Mouse (Mus musculus) hindbrain, embryonic 12.5 days (tissue): Measurements from ENCODE around the gene Cdc40. TPM values are rescaled to one million over a fixed set of nuclear protein-coding genes. Genes with fewer than 3 reads are reported as not detected.
A peak's percentile ranks its signal among the peaks of the same experiment; 100 is the strongest.

ENCODE experiments used
- ATAC-seq: fragments of 200-750 bp; cut with Nextera tagmentation; 2 replicates; pipeline ENCODE4 v1.8.0; 2017; ENCODE audit warnings: moderate TSS enrichment; ENCODE audit not compliant: low FRiP score
- H3K27ac ChIP-seq: fragments of 300-500 bp; sonication (generic); 2 replicates; pipeline ENCODE4 v1.5.1; 2016; ENCODE audit warnings: mild to moderate bottlenecking
- H3K27me3 ChIP-seq: fragments of 300-500 bp; sonication (generic); 2 replicates; pipeline ENCODE4 v1.6.1; 2016; ENCODE audit warnings: mild to moderate bottlenecking
- H3K36me3 ChIP-seq: fragments of 300-500 bp; sonication (generic); 2 replicates; pipeline ENCODE4 v1.6.1; 2016; ENCODE audit warnings: mild to moderate bottlenecking
- H3K4me1 ChIP-seq: fragments of 300-500 bp; sonication (generic); 2 replicates; pipeline ENCODE4 v1.6.1; 2016
- H3K4me2 ChIP-seq: fragments of 300-500 bp; sonication (generic); replicated peaks from 2 replicates; pipeline ENCODE4 v1.6.1; 2016; ENCODE audit warnings: mild to moderate bottlenecking
- H3K4me3 ChIP-seq: fragments of 300-500 bp; sonication (generic); 2 replicates; pipeline ENCODE4 v1.5.1; 2016; ENCODE audit warnings: mild to moderate bottlenecking
- H3K9ac ChIP-seq: fragments of 300-500 bp; sonication (generic); 2 replicates; pipeline ENCODE4 v1.6.1; 2016; ENCODE audit warnings: mild to moderate bottlenecking, moderate library complexity
- H3K9me3 ChIP-seq: fragments of 300-500 bp; sonication (generic); replicated peaks from 2 replicates; pipeline ENCODE4 v1.6.1; 2016; ENCODE audit warnings: mild to moderate bottlenecking
- WGBS: fragments of 180-500 bp; shearing (Covaris S2); methylation state at CpG from one replicate; pipeline ENCODE4 v1.1.7; 2016; 5-methylcytosine and 5-hydroxymethylcytosine counted together
- polyA plus RNA-seq: library from polyadenylated mRNA; unstranded; fragments of >200 nt; fragmentation: Nextera tagmentation; extraction: Ambion mirVana; gene quantifications from 2 replicates; pipeline ENCODE4 v1.2.1, GENCODE M21; 2016

Gene Cdc40
- polyA plus RNA-seq, 1 experiment from 2014 or later: 32.1 TPM

DNA sequence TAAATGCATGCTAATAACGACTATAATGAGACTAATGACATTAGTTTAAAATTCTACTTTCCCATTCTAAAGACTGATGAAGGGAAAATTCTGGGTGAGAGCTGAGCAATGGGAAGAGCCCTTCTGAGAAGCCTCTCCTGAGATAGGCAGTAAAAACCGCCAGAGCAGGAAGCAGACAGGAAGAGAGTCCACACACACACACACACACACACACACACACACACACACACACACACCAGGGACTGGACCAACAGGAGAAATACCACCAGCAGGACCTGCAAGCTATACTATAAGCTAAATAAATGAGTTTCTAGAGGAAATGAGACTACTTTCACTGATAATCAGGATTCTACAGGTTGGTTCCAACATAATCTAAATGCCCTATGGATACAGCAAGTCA is 27.5 kb downstream of the Cdc40 start:
- H3K27me3 ChIP-seq: no peaks in the 10 kb centered on the region
- no peak overlapping the region for H3K4me2 ChIP-seq
- no peaks in the 10 kb centered on the region for H3K4me1 ChIP-seq
- no peak overlapping the region for H3K27ac ChIP-seq
- no peak overlapping the region for H3K4me3 ChIP-seq
- no peak for ATAC-seq
- no peaks in the 10 kb centered on the region for H3K36me3 ChIP-seq
- 80% methylated on average over 2 of the region's 2 CpGs for WGBS
- no peak overlapping the region for H3K9ac ChIP-seq
- H3K9me3 ChIP-seq: no peaks in the 10 kb centered on the region

DNA sequence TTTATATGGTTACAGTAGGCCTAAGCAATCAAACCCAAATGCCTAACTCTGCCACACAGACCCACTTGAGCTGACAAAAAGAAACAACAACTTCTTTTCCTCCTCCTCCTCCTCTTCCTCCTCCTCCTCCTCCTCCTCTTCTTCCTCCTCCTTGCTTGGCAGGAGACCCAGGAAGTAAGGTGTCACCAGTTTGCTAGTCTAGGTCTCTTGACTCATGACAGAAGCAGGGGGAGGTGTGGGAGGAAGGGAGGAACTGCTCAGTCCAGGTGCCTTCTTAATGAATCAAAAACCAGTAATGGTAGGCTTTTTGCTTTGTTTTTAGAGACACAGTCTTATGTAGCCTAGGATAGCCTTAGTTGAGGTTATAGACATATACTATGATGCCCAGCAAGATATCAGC is 32.0 kb downstream of the Cdc40 start:
- Histone ChIP-seq H3K4me2 (no peak overlapping the region), H3K9me3 (no peaks in the 10 kb centered on the region), H3K4me3 (no peak overlapping the region), H3K4me1 (no peaks in the 10 kb centered on the region; the same call in 1 of the 2 replicates), H3K36me3 (peaks cover 11% of the 10 kb centered on the region; the same call in 1 of the 2 replicates), H3K27me3 (no peaks in the 10 kb centered on the region), H3K9ac (no peak overlapping the region), H3K27ac (no peak overlapping the region)
- ATAC-seq: no peak

DNA sequence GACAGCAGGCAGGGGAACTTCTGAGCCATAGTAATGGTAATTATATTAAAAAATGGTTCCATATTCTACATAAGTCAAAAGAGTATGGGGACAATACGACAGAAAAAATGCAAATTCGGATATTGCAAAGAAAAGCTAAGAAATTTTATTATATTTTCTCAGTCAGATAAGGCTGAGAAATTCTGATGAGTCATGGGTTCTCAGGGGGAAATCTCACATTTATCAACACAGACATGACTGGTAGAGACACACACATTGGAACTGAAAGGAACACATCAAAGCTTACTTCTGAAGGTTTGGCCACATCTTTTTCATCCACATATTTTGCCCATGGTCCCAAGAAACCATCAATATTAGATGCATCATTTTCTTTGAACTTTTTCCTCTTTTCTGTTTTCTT is 32.5 kb downstream of the Cdc40 start:
- no peak overlapping the region for H3K4me3 ChIP-seq
- no peak overlapping the region for H3K4me2 ChIP-seq
- no peak overlapping the region for H3K27ac ChIP-seq
- ATAC-seq: no peak
- peaks cover 12% of the 10 kb centered on the region for H3K36me3 ChIP-seq
- H3K4me1 ChIP-seq: no peaks in the 10 kb centered on the region; the same call in 1 of the 2 replicates
- H3K9ac ChIP-seq: no peak overlapping the region
- 95% methylated on average over 2 of the region's 2 CpGs for WGBS
- H3K27me3 ChIP-seq: no peaks in the 10 kb centered on the region
- H3K9me3 ChIP-seq: no peaks in the 10 kb centered on the region

DNA sequence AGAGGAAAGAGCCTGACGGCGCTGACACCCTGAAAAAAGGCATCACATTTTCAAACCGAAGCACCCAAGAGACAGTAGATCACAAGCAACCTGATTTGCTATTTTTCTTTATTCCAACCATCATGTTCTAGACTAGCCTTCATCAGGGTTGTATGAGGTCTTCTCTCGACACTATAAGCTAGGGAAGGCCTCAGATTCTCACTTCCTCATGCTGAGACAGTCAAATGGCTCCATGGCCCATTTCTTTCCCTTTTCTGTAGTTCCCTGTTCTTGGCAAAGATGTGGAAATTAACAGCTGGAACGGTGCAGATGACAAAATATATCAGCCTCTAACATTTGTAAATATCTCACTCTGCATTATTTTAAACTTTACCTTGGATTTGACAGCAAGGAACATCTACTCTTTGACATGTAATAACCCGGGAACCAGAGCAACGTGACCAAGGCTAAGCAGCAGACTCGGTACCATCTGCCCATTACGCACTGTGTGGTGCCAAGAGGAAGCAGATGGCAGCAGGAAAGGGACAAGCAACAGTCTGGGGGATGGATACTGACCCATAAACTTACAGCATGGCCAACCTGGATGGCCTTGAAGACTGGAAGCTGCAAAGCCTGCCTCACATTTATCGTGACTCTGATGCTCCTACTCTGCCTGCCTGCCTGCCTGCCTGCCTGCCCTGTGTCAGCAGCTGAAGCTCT is 35.8 kb downstream of the Cdc40 start:
- 94% methylated on average over 10 of the region's 10 CpGs for WGBS
- Histone ChIP-seq H3K27ac (no peak overlapping the region), H3K36me3 (peaks cover 28% of the 10 kb centered on the region), H3K27me3 (no peaks in the 10 kb centered on the region), H3K4me2 (no peak overlapping the region), H3K9me3 (no peaks in the 10 kb centered on the region), H3K4me1 (no peaks in the 10 kb centered on the region; the same call in 1 of the 2 replicates), H3K4me3 (no peak overlapping the region), H3K9ac (no peak overlapping the region)
- ATAC-seq: no peak

DNA sequence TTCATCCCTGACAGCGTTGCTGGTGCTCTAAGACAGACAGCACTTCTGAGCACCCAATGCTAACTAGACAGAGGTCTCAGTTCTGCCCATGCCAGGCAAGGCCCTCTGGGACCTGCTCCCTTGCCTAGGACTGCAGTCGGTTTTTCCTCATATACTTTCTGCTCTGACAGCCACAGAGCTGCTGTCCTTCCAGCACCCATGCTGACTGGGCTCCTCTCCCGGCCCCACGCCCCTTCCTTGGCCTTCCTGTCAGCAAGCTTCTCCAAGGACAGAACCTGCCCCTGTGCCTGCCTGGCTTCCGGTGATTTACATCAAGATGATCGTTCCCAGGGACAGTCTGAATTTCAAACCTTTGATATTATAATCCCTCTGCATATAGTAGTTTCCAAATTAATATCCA is 37.5 kb downstream of the Cdc40 start:
- WGBS: 89% methylated on average over 6 of the region's 6 CpGs

DNA sequence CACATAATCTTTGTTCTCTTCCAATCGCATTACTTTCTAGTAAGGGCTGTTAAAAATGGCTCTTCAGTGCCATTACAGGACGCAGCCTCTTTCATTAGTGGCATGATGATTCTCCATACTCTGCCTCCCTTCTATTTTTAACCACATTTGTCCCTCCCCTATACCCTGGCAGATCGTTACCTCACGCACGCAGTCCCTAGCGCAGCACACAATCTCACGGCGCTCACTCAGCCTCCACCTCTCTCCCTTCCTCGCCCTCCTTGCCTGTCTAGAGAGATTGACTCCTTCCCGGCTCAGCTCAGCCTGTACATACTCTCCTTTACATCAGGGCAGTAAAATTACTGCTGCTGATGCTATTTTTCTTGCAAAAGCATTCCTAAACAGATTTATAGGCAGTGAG is 38.6 kb downstream of the Cdc40 start:
- WGBS: 83% methylated on average over 10 of the region's 10 CpGs
- no peaks in the 10 kb centered on the region for H3K9me3 ChIP-seq
- peaks cover 41% of the 10 kb centered on the region for H3K36me3 ChIP-seq
- no peak for ATAC-seq
- no peak overlapping the region for H3K9ac ChIP-seq
- H3K4me1 ChIP-seq: no peaks in the 10 kb centered on the region
- peak overlapping the region; percentile 9; the same call in 1 of the 2 replicates for H3K27ac ChIP-seq
- H3K4me3 ChIP-seq: no peak overlapping the region
- H3K27me3 ChIP-seq: no peaks in the 10 kb centered on the region
- H3K4me2 ChIP-seq: no peak overlapping the region

More for the DNA sequence above, 37.5 kb downstream of the Cdc40 start:
- Histone ChIP-seq H3K4me1 (no peaks in the 10 kb centered on the region; the same call in 1 of the 2 replicates), H3K27me3 (no peaks in the 10 kb centered on the region), H3K4me3 (no peak overlapping the region), H3K9ac (no peak overlapping the region), H3K9me3 (no peaks in the 10 kb centered on the region), H3K27ac (no peak overlapping the region), H3K4me2 (no peak overlapping the region), H3K36me3 (peaks cover 43% of the 10 kb centered on the region)
- no peak for ATAC-seq

DNA sequence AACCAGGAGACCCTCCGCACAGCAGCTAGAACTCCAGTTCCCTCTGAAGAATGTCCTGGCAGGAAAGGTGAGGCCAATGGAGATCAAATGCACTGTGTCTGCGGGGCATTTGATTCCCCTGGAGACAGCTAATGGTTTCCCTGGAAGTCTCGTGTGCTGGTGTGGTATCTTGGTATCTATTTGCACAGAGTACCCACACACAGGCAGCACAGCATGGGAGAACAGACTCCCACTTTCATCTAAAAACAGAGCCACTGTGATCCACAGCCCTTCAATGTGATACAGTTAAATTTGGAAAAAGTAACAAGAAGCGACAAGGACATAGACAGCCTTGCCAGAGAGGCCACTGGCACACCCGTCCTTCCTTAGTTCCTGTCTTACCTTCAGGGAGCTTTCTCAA is 39.3 kb downstream of the Cdc40 start:
- no peak for ATAC-seq
- Histone ChIP-seq H3K9ac (no peak overlapping the region), H3K9me3 (no peaks in the 10 kb centered on the region), H3K36me3 (peaks cover 45% of the 10 kb centered on the region), H3K4me1 (no peaks in the 10 kb centered on the region), H3K4me2 (no peak overlapping the region), H3K27ac (0 out of 2 replicates have a peak overlapping the region, but pooled peaks have one; percentile 9), H3K27me3 (no peaks in the 10 kb centered on the region), H3K4me3 (no peak overlapping the region)
- WGBS: 79% methylated on average over 5 of the region's 5 CpGs

DNA sequence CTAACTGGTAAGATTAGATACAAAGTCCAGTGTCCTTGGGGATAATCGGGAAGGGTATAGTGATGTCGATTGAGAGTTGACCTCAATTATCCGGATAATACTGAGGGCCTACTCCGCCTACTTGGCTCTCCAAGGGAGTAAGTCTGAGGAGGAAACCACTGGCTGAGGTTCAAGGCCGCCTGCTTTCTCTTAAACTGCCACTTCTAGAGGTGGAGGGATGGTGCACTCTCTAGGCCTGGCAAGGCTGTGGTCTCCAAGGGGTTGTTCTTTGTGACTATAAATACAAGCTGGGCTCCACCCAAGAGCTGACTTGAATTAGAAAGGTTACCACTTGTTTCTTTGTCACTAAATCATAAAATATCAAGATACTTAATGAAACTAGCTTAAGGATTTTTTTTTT is 43.0 kb downstream of the Cdc40 start:
- no peaks in the 10 kb centered on the region for H3K4me1 ChIP-seq
- no peak overlapping the region for H3K4me2 ChIP-seq
- H3K4me3 ChIP-seq: no peak overlapping the region
- peaks cover 44% of the 10 kb centered on the region for H3K36me3 ChIP-seq
- H3K9ac ChIP-seq: no peak overlapping the region
- no peak for ATAC-seq
- WGBS: 92% methylated on average over 5 of the region's 5 CpGs
- H3K27me3 ChIP-seq: no peaks in the 10 kb centered on the region
- no peaks in the 10 kb centered on the region for H3K9me3 ChIP-seq
- no peak overlapping the region for H3K27ac ChIP-seq

DNA sequence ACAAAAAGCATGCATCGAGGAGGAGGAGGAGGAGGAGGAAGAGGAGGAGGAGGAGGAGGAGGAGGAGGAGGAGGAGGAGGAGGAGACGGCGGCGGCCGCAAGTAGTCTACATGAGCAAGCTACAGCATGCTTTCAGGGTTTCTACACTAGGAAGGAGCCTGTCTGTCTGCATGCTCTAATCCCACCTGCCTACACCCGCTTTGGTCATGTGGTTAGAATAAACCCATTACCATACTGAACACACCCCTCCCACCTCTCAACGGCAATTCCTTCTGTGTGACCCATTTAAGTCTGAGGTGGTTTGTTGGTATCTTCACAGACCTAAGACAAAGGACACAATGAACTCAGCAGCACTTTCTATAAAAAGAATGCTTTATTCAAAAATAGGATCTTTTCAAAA is 51.8 kb downstream of the Cdc40 start:
- Histone ChIP-seq H3K27me3 (no peaks in the 10 kb centered on the region), H3K36me3 (peaks cover 46% of the 10 kb centered on the region), H3K9ac (no peak overlapping the region), H3K4me3 (no peak overlapping the region), H3K9me3 (no peaks in the 10 kb centered on the region), H3K4me2 (no peak overlapping the region), H3K4me1 (no peaks in the 10 kb centered on the region), H3K27ac (no peak overlapping the region)
- WGBS: 94% methylated on average over 6 of the region's 7 CpGs
- no peak for ATAC-seq

DNA sequence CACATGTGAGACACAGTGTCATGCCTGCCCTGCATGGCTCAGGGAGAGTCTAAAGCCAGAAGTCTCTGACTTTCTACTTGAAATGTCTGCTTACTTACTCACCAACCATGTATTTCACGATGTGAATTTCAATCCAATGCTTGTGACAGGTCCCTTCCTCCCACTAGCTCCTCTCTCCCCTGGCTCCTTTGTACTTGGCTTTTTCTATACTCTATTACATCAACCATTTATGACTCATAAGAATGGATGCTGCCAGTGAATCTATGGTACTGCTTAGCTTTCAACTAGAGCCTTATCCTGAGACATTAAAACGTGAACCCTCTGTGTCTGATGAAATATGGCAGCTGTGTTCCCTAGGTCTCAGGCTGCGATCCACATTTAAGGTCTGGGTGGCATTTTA is 52.8 kb downstream of the Cdc40 start:
- Histone ChIP-seq H3K36me3 (peaks cover 43% of the 10 kb centered on the region), H3K4me3 (no peak overlapping the region), H3K4me2 (no peak overlapping the region), H3K9ac (no peak overlapping the region), H3K4me1 (no peaks in the 10 kb centered on the region), H3K9me3 (no peaks in the 10 kb centered on the region), H3K27ac (no peak overlapping the region), H3K27me3 (no peaks in the 10 kb centered on the region)
- 97% methylated on average over 3 of the region's 3 CpGs for WGBS
- no peak for ATAC-seq

DNA sequence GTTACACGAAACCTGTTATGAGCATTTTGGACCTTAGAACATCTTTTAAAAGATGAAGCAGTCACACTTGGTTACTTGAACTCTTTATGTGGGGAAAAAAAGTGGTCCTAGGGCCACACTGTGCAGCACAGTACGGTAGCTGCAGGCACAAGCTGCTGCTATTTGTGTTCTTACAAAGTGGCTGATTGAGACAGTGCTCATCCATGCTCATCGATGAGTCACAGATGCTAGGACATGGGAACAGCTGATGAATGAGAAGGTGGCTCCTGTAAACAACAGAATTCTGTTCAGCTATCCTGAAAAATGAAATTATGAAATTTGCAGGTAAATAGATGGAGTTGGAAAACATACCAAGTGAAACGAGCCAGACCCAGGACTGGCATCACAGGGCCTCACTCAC is 55.4 kb downstream of the Cdc40 start:
- H3K4me2 ChIP-seq: no peak overlapping the region
- H3K27me3 ChIP-seq: no peaks in the 10 kb centered on the region
- H3K9ac ChIP-seq: no peak overlapping the region
- H3K4me3 ChIP-seq: no peak overlapping the region
- no peaks in the 10 kb centered on the region for H3K9me3 ChIP-seq
- peaks cover 21% of the 10 kb centered on the region for H3K36me3 ChIP-seq
- H3K27ac ChIP-seq: no peak overlapping the region
- no peaks in the 10 kb centered on the region for H3K4me1 ChIP-seq
- ATAC-seq: no peak
- WGBS: 86% methylated on average over 4 of the region's 4 CpGs

DNA sequence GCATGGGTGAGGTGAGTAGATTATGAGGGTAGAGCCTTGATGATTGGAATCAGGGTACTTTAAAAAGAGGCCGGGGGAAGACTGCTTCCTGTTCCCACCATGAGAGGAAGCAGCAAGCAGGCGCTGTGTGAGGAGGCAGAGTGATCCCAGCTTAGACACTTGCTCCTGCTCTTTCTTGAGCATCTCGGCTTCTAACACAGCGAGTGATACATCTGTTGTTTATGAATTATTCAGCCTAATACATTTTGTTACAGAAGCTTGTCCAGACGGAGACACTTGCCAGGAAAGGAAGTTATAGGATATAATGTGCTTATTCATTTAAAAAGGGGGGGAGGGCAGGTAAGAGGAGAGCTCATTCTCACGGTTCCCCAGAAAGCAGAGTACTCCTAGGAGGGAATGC is 57.2 kb downstream of the Cdc40 start:
- ATAC-seq: no peak
- no peak overlapping the region for H3K27ac ChIP-seq
- no peak overlapping the region for H3K4me2 ChIP-seq
- peaks cover 13% of the 10 kb centered on the region; the same call in 1 of the 2 replicates for H3K36me3 ChIP-seq
- H3K9ac ChIP-seq: no peak overlapping the region
- H3K27me3 ChIP-seq: no peaks in the 10 kb centered on the region
- H3K4me3 ChIP-seq: no peak overlapping the region
- H3K4me1 ChIP-seq: no peaks in the 10 kb centered on the region
- H3K9me3 ChIP-seq: no peaks in the 10 kb centered on the region
- WGBS: 78% methylated on average over 6 of the region's 6 CpGs

DNA sequence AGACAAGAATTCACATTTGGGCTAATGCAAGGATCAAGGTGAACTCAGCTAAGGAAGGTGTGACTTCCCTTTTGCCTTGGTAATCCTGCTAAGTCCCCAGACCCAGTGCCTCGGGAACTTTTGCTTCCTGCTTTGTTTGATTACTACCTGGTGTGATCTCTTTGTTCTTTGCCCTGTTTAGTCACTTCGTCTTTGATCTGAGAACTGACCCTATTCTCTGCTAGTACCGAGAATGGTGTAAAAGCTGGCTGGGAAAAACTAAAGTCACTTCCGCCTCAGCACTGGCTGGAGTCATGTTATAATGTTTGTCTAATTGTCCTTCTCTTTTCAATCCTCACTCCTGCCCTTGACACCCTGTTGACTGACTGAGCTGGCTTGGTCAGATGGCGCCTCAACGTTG is 66.6 kb downstream of the Cdc40 start:
- ATAC-seq: no peak
- Histone ChIP-seq H3K36me3 (no peaks in the 10 kb centered on the region), H3K4me3 (no peak overlapping the region), H3K4me2 (no peak overlapping the region), H3K9ac (no peak overlapping the region), H3K9me3 (no peaks in the 10 kb centered on the region), H3K4me1 (no peaks in the 10 kb centered on the region), H3K27ac (no peak overlapping the region), H3K27me3 (no peaks in the 10 kb centered on the region)
- 59% methylated on average over 6 of the region's 6 CpGs for WGBS
